ENCODE assay signal across 30 mouse cellular contexts in genomic region chr11:46107046-46107445, GRCm38 (mm10). TPM values are rescaled to one million over a fixed set of nuclear protein-coding genes. Genes with fewer than 3 reads are reported as not detected.
"Had no signal": no experiment of that assay in that cellular context is flagged by ENCODE, and none has a peak within 500 bp of the region (broad histone marks: within the 10 kb centered on the region; RNA-seq: fewer than 3 reads in every experiment).

No protein-coding gene starts in this region.

- DNase-seq: gastrocnemius, postnatal 14 days; gastrocnemius, postnatal 36 days; heart, postnatal 10 days; heart, postnatal 36 days; kidney, adult 11 months; kidney, adult 2 months; kidney, adult 9 months; kidney, postnatal 10 days; kidney, postnatal 25 days; kidney, postnatal 4 days; layer of hippocampus, postnatal 36 days; left cerebral cortex, postnatal 4 days had no signal

- H3K27ac ChIP-seq: heart, embryonic 13.5 days; heart, embryonic 15.5 days; hindbrain, embryonic 13.5 days; hindbrain, embryonic 15.5 days; hindbrain, postnatal 0 days; kidney, embryonic 15.5 days; layer of hippocampus, adult 2 months; limb, embryonic 13.5 days; limb, embryonic 15.5 days; liver, embryonic 12.5 days; liver, embryonic 14.5 days had no signal

- H3K4me1 ChIP-seq: liver, embryonic 12.5 days had no signal

- ATAC-seq: hindbrain, postnatal 0 days; intestine, embryonic 16.5 days; liver, embryonic 12.5 days had no signal

- H3K4me3 ChIP-seq: heart, embryonic 13.5 days; heart, embryonic 15.5 days; hindbrain, embryonic 13.5 days; hindbrain, embryonic 15.5 days; kidney, embryonic 15.5 days; layer of hippocampus, adult 2 months; limb, embryonic 13.5 days; limb, embryonic 15.5 days; liver, embryonic 12.5 days had no signal

- H3K27me3 ChIP-seq: heart, embryonic 13.5 days; heart, embryonic 15.5 days; hindbrain, embryonic 13.5 days; hindbrain, embryonic 15.5 days; kidney, embryonic 15.5 days; limb, embryonic 13.5 days; limb, embryonic 15.5 days; liver, embryonic 12.5 days had no signal

- H3K9ac ChIP-seq: heart, embryonic 13.5 days; heart, embryonic 15.5 days; hindbrain, embryonic 13.5 days; hindbrain, embryonic 15.5 days; kidney, embryonic 15.5 days; limb, embryonic 13.5 days; limb, embryonic 15.5 days; liver, embryonic 12.5 days; liver, embryonic 14.5 days had no signal

- H3K9me3 ChIP-seq: heart, embryonic 13.5 days; heart, embryonic 15.5 days; hindbrain, embryonic 13.5 days; hindbrain, embryonic 15.5 days; kidney, embryonic 15.5 days; limb, embryonic 15.5 days; liver, embryonic 12.5 days had no signal

- H3K36me3 ChIP-seq: liver, embryonic 12.5 days had no signal

- H3K4me2 ChIP-seq: heart, embryonic 11.5 days; heart, embryonic 13.5 days; heart, embryonic 15.5 days; hindbrain, embryonic 13.5 days; hindbrain, embryonic 15.5 days; kidney, embryonic 15.5 days; limb, embryonic 13.5 days; limb, embryonic 15.5 days; liver, embryonic 12.5 days had no signal

RNA-seq across cellular contexts. Expression of gene Nipal4, which starts 59.3 kb away (rescaled TPM):
- total RNA-seq: gastrocnemius, adult 18-20 months; gastrocnemius, adult 8-10 months; heart, adult 18-20 months; hematopoietic stem cell, adult 5-6 weeks; liver, adult 2 months had no signal
- polyA plus RNA-seq: liver, adult 2 months had no signal
